Mouse (Mus musculus) naive thymus-derived CD4-positive, alpha-beta T cell, adult 2 months (primary cell): ENCODE data around the gene Usp47.

Experiments used
- DNase-seq: peaks from one replicate; pipeline ENCODE4 v3.0.0-alpha.2; 2011; ENCODE audit warnings: low read depth

The Usp47 gene

GRCm38 (mm10) chr7:112155194-112155593, 131.9 kb downstream of the Usp47 start:
- DNase-seq, result no peak

GRCm38 (mm10) chr7:112157584-112158315, 134.4 kb downstream of the Usp47 start:
- no peak for DNase-seq

GRCm38 (mm10) chr7:112158316-112158741, 135.0 kb downstream of the Usp47 start:
- no peak for DNase-seq

- no peak for DNase-seq
Measured at GRCm38 (mm10) chr7:112158942-112159341, 135.6 kb downstream of the Usp47 start, which contains the start of gene Dkk3. Dkk3 (minus strand) TSS chr7:112159057.

- DNase-seq, result no peak
Measured at GRCm38 (mm10) chr7:112159835-112160234, 136.5 kb downstream of the Usp47 start.
